Mouse (Mus musculus): ENCODE measurements at regions not wholly inside any gene's neighbourhood (a gene's known extent, or its start where the extent isn't known, plus 50 kb on each side); places are given as distances from the start of the nearest gene placed in this dataset.
"Not testable (repeated sequence)": the region's sequence is repeated elsewhere in the genome, so short reads cannot be mapped to it uniquely, and the experiment has no call there.

- not testable (repeated sequence) for DNase-seq
These were observed 77.9 kb downstream of the Tcp10c start for GRCm38 (mm10) chr17:13432256-13432655.

- DNase-seq: not testable (repeated sequence)
These were observed 79.8 kb downstream of the Tcp10c start for GRCm38 (mm10) chr17:13434146-13434545.

GRCm38 (mm10) chr17:13438790-13439189 is 84.4 kb downstream of the Tcp10c start:
- not testable (repeated sequence) for DNase-seq

- peak; percentile 43 to 47 for DNase-seq
These were observed 86.5 kb downstream of the Tcp10c start for GRCm38 (mm10) chr17:13440708-13441530.

GRCm38 (mm10) chr17:13442229-13442628 is 87.9 kb downstream of the Tcp10c start:
- not testable (repeated sequence) for DNase-seq

GRCm38 (mm10) chr17:13456869-13457600 is 102.7 kb downstream of the Tcp10c start:
- DNase-seq: not testable (repeated sequence)

- not testable (repeated sequence) for DNase-seq
These were observed 103.6 kb downstream of the Tcp10c start for GRCm38 (mm10) chr17:13457942-13458341.

GRCm38 (mm10) chr17:13458814-13459213 is 104.4 kb downstream of the Tcp10c start:
- DNase-seq: not testable (repeated sequence)

- DNase-seq: not testable (repeated sequence)
These were observed 108.3 kb downstream of the Tcp10c start for GRCm38 (mm10) chr17:13462663-13463062.

GRCm38 (mm10) chr17:13465822-13466221 is 111.5 kb downstream of the Tcp10c start:
- not testable (repeated sequence) for DNase-seq

GRCm38 (mm10) chr17:13469867-13470380 is 115.6 kb downstream of the Tcp10c start:
- peak; percentile 18 to 20 for DNase-seq

GRCm38 (mm10) chr17:13472460-13473062 is 118.2 kb downstream of the Tcp10c start:
- DNase-seq: peak; percentile 58 to 67

GRCm38 (mm10) chr17:13474310-13475094 is 120.1 kb downstream of the Tcp10c start:
- peak; percentile 30 to 43 for DNase-seq

GRCm38 (mm10) chr17:13478866-13479571 is 124.6 kb downstream of the Tcp10c start:
- no peak for DNase-seq

- no peak for DNase-seq
These were observed 125.2 kb downstream of the Tcp10c start for GRCm38 (mm10) chr17:13479572-13480063.

- DNase-seq: no peak
These were observed 127.2 kb downstream of the Tcp10c start for GRCm38 (mm10) chr17:13481445-13482085.

GRCm38 (mm10) chr17:13482136-13482535 is 127.8 kb downstream of the Tcp10c start:
- no peak for DNase-seq

GRCm38 (mm10) chr17:13487291-13488215 is 133.2 kb downstream of the Tcp10c start:
- peak; percentile 70 to 84 for DNase-seq
